14 mouse cellular contexts compared by ENCODE assay signal in the genomic region with DNA sequence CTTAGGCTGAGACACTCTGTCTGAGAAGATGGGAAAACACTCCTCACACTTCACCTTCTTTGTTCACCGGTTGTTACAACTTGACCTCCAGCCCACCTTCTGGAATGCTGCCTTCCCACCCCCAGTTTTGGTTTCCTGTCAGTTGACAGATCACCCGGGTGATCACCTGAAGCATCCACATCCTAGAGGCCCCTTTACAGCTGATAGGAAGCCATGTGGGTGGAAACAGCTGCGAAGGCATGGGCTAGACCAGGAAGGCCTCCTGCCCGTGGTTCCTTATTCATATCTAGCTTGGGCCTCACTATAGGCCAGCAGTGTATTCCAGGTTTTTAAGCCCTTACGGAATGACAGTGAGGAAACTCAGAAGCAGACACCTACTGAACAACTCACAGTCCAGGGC.
DNase-seq lines count a peak whose midpoint lies in the region; ATAC-seq and TF ChIP-seq lines count a peak whose summit lies in the region.
"Had no signal": no experiment of that assay in that cellular context is flagged by ENCODE, and none has a peak within 500 bp of the region (broad histone marks: within the 10 kb centered on the region; RNA-seq: fewer than 3 reads in every experiment).

No protein-coding gene starts in this region.

- no peak for DNase-seq in kidney, postnatal 25 days
- DNase-seq in embryonic facial prominence, embryonic 14.5 days (ENCODE audit: low spot score) = no peak
- DNase-seq in testis, postnatal 10 days (ENCODE audit: low spot score) = no peak
- DNase-seq in left cerebral cortex, postnatal 14 days (ENCODE audit: low spot score in 2 of 2) = no peak
- DNase-seq: adrenal gland, adult 8-10 months; cerebellum, postnatal 10 days; kidney, postnatal 10 days; layer of hippocampus, postnatal 36 days; lung, adult 18-20 months had no signal

- peaks cover 32% of the 10 kb centered on the region; the same call in 1 of the 2 replicates for H3K4me1 ChIP-seq in kidney, embryonic 14.5 days (ENCODE audit: control insufficient read depth, insufficient read depth, low read length)
- H3K4me1 ChIP-seq in bone marrow macrophage, adult 2 months (ENCODE audit: control insufficient read depth, insufficient read depth, low read length) = peaks cover 40% of the 10 kb centered on the region
- H3K4me1 ChIP-seq in embryonic facial prominence, embryonic 14.5 days (ENCODE audit: control insufficient read depth, insufficient read depth, low read length) = peaks cover 57% of the 10 kb centered on the region
- H3K4me1 ChIP-seq in liver, embryonic 12.5 days = peaks cover 50% of the 10 kb centered on the region

- ATAC-seq in kidney, embryonic 14.5 days (ENCODE audit: low FRiP score, low TSS enrichment) = no peak
- no peak for ATAC-seq in embryonic facial prominence, embryonic 14.5 days (ENCODE audit: low read depth)
- no peak for ATAC-seq in liver, embryonic 12.5 days
- ATAC-seq: Patski had no signal

- H3K36me3 ChIP-seq in kidney, embryonic 14.5 days (ENCODE audit: control insufficient read depth, insufficient read depth, low read length) = peaks cover 39% of the 10 kb centered on the region
- H3K36me3 ChIP-seq in embryonic facial prominence, embryonic 14.5 days (ENCODE audit: control insufficient read depth, insufficient read depth, low read length) = peaks cover 38% of the 10 kb centered on the region
- H3K36me3 ChIP-seq in liver, embryonic 12.5 days = peaks cover 44% of the 10 kb centered on the region

- no peak for TF ChIP-seq POLR2A in bone marrow macrophage, adult 2 months (IDR thresholded peaks at IDR 0.05; ENCODE audit: borderline replicate concordance, low read depth, low read length)

- no peak overlapping the region for H3K9ac ChIP-seq in kidney, embryonic 14.5 days (ENCODE audit: low read depth, low read length)
- no peak overlapping the region for H3K9ac ChIP-seq in embryonic facial prominence, embryonic 14.5 days (ENCODE audit: low read depth, low read length)
- H3K9ac ChIP-seq in liver, embryonic 12.5 days = no peak overlapping the region

- WGBS in kidney, embryonic 14.5 days = 63% methylated on average over 5 of the region's 5 CpGs
- whole genome bisulfite sequencing in embryonic facial prominence, embryonic 14.5 days = 50% methylated on average over 5 of the region's 5 CpGs
- 46% methylated on average over 5 of the region's 5 CpGs for WGBS in liver, embryonic 12.5 days (ENCODE audit: insufficient replicate concordance)

- no peak overlapping the region for H3K4me3 ChIP-seq in kidney, embryonic 14.5 days (ENCODE audit: low read length)
- H3K4me3 ChIP-seq in bone marrow macrophage, adult 2 months (ENCODE audit: insufficient read depth, low read length) = no peak overlapping the region
- no peak overlapping the region for H3K4me3 ChIP-seq in embryonic facial prominence, embryonic 14.5 days (ENCODE audit: low read depth, low read length)
- no peak overlapping the region for H3K4me3 ChIP-seq in liver, embryonic 12.5 days
- H3K4me3 ChIP-seq: megakaryocyte, embryonic 14.5 days had no signal

- peak overlapping the region; percentile 71; the same call in 1 of the 2 replicates for H3K27ac ChIP-seq in kidney, embryonic 14.5 days (ENCODE audit: low read depth, low read length)
- H3K27ac ChIP-seq in bone marrow macrophage, adult 2 months (ENCODE audit: insufficient read depth, low read depth, low read length) = peak overlapping the region; percentile 36; the same call in 1 of the 2 replicates
- H3K27ac ChIP-seq in embryonic facial prominence, embryonic 14.5 days (replicated peaks; ENCODE audit: low read depth, low read length) = peak overlapping the region; percentile 75
- 0 out of 2 replicates have a peak overlapping the region, but pooled peaks have one; percentile 55 for H3K27ac ChIP-seq in liver, embryonic 12.5 days

- no peak for TF ChIP-seq CTCF in bone marrow macrophage, adult 2 months (IDR thresholded peaks at IDR 0.05; ENCODE audit: low read depth, low read length)

- no peaks in the 10 kb centered on the region for H3K27me3 ChIP-seq in kidney, embryonic 14.5 days (ENCODE audit: control insufficient read depth, insufficient read depth, low read length)
- no peaks in the 10 kb centered on the region for H3K27me3 ChIP-seq in embryonic facial prominence, embryonic 14.5 days (replicated peaks; ENCODE audit: control insufficient read depth, insufficient read depth, low read length)
- H3K27me3 ChIP-seq in liver, embryonic 12.5 days (replicated peaks) = no peaks in the 10 kb centered on the region
- H3K27me3 ChIP-seq: megakaryocyte, embryonic 14.5 days; Patski had no signal

- H3K4me2 ChIP-seq in kidney, embryonic 14.5 days (replicated peaks; ENCODE audit: low read depth, low read length) = no peak overlapping the region
- H3K4me2 ChIP-seq in embryonic facial prominence, embryonic 14.5 days (ENCODE audit: low read depth, low read length) = no peak overlapping the region
- H3K4me2 ChIP-seq in liver, embryonic 12.5 days = no peak overlapping the region

- H3K9me3 ChIP-seq in kidney, embryonic 14.5 days (ENCODE audit: control insufficient read depth, low read length) = no peaks in the 10 kb centered on the region
- no peaks in the 10 kb centered on the region for H3K9me3 ChIP-seq in embryonic facial prominence, embryonic 14.5 days (ENCODE audit: control insufficient read depth, low read length)
- no peaks in the 10 kb centered on the region for H3K9me3 ChIP-seq in liver, embryonic 12.5 days (replicated peaks)
- H3K9me3 ChIP-seq: megakaryocyte, embryonic 14.5 days had no signal

- intact Hi-C loops in left cerebral cortex, postnatal 14 days (cut with DNase I) = no loop called here
